Mouse (Mus musculus) forebrain, embryonic 10.5 days (tissue): ENCODE results near the gene Frk. TPM values are rescaled to one million over a fixed set of nuclear protein-coding genes. Genes with fewer than 3 reads are reported as not detected.
A peak's percentile ranks its signal among the peaks of the same experiment; 100 is the strongest.
"Not testable (repeated sequence)": the region's sequence is repeated elsewhere in the genome, so short reads cannot be mapped to it uniquely, and the experiment has no call there.

Experiments
- DNase-seq: peaks from one replicate; pipeline ENCODE4 v3.0.0-alpha.2; 2017; ENCODE audit warnings: low spot score; ENCODE audit errors: extremely low spot score
- H3K27ac ChIP-seq: fragments of 300-500 bp; sonication (generic); 2 replicates; pipeline ENCODE4 v1.5.1; 2016; ENCODE audit warnings: mild to moderate bottlenecking
- H3K27me3 ChIP-seq: fragments of 300-500 bp; sonication (generic); 2 replicates; pipeline ENCODE4 v1.6.1; 2016; ENCODE audit warnings: mild to moderate bottlenecking; ENCODE audit not compliant: poor library complexity, severe bottlenecking
- H3K36me3 ChIP-seq: fragments of 300-500 bp; sonication (generic); replicated peaks from 2 replicates; pipeline ENCODE4 v1.6.1; 2016; ENCODE audit warnings: mild to moderate bottlenecking, moderate library complexity
- H3K4me1 ChIP-seq: fragments of 300-500 bp; sonication (generic); 2 replicates; pipeline ENCODE4 v1.6.1; 2016
- H3K4me3 ChIP-seq: fragments of 300-500 bp; sonication (generic); 2 replicates; pipeline ENCODE4 v1.5.1; 2016; ENCODE audit warnings: mild to moderate bottlenecking, moderate library complexity
- H3K9me3 ChIP-seq: fragments of 300-500 bp; sonication (generic); 2 replicates; pipeline ENCODE4 v1.6.1; 2016; ENCODE audit warnings: mild to moderate bottlenecking, moderate library complexity
- WGBS: fragments of 180-500 bp; shearing (Covaris S2); methylation state at CpG from one replicate; pipeline ENCODE4 v1.1.7; 2016; 5-methylcytosine and 5-hydroxymethylcytosine counted together
- polyA plus RNA-seq: library from polyadenylated mRNA; unstranded; fragments of >200 nt; fragmentation: Nextera tagmentation; extraction: Ambion mirVana; gene quantifications from 2 replicates; pipeline ENCODE4 v1.2.1, GENCODE M21; 2016

The Frk gene
- 2.8 TPM in 2 replicates for polyA plus RNA-seq

DNA sequence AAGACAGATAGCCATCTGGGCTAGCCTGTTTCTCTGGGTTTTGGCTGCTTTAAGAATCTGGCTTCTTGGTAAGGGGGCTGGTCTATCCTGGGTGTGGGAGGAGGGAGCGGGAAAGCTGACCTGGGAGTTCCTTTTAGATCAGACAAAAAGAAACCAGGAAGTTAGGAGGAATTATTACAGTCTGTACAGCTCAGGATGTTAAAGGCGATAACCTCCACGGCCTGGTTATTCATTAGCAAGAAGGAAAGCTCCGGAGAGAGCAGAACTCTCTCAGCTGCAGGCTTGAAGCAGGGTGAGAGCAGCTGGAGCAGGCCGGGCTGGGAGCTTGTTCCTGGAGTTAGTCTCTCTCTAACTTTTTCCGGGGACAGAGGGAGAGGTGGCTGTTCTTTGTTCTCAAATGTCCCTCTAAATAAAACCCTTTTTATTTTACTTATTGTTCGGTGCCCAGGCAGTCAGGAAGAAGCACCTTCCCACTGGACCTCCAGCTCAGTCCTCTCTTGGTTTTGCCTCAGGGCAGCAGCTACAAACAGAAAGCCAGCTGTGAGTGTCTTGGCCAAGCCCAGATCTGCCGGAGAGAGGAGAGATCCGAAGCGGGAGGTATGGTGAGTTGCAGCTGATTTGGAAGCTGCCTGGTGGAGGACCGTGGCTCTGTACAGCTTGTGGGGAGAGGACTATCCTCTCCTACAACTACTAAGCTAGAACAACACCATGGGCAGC is at the start of gene Frk:
Gene Frk (plus strand): TSS at position 103 of the 717 bp plus-strand sequence.
- Histone ChIP-seq H3K9me3 (no peaks in the 10 kb centered on the region), H3K36me3 (no peaks in the 10 kb centered on the region), H3K27ac (peak within 1 kb of the TSS; percentile 76), H3K4me1 (peaks cover 12% of the 10 kb centered on the region; the same call in 1 of the 2 replicates), H3K27me3 (no peaks in the 10 kb centered on the region), H3K4me3 (peak within 1 kb of the TSS; percentile 29)
- peak; percentile 14 for DNase-seq
- 33% methylated on average over 11 of the region's 11 CpGs for WGBS

GRCm38 (mm10) chr10:34434191-34434590 is 49.0 kb upstream of the Frk start:
- not testable (repeated sequence) for H3K9me3 ChIP-seq, H3K4me1 ChIP-seq, H3K27me3 ChIP-seq, H3K4me3 ChIP-seq, H3K36me3 ChIP-seq, DNase-seq, H3K27ac ChIP-seq
- 92% methylated on average over 7 of the region's 14 CpGs for WGBS

GRCm38 (mm10) chr10:34449469-34449868 is 33.7 kb upstream of the Frk start:
- Histone ChIP-seq H3K9me3 (no peaks in the 10 kb centered on the region), H3K4me1 (no peaks in the 10 kb centered on the region), H3K27me3 (no peaks in the 10 kb centered on the region), H3K27ac (no peak overlapping the region), H3K36me3 (no peaks in the 10 kb centered on the region), H3K4me3 (no peak overlapping the region)
- WGBS = 81% methylated on average over 1 of the region's 1 CpGs
- no peak for DNase-seq

GRCm38 (mm10) chr10:34461451-34461850 is 21.7 kb upstream of the Frk start:
- Histone ChIP-seq H3K27ac (no peak overlapping the region), H3K9me3 (no peaks in the 10 kb centered on the region), H3K4me3 (no peak overlapping the region), H3K4me1 (no peaks in the 10 kb centered on the region), H3K36me3 (no peaks in the 10 kb centered on the region), H3K27me3 (no peaks in the 10 kb centered on the region)
- no peak for DNase-seq
- WGBS = 93% methylated on average over 4 of the region's 4 CpGs

GRCm38 (mm10) chr10:34464321-34464720 is 18.9 kb upstream of the Frk start:
- peaks cover 4% of the 10 kb centered on the region; the same call in 1 of the 2 replicates for H3K4me1 ChIP-seq
- no peaks in the 10 kb centered on the region for H3K36me3 ChIP-seq

DNA sequence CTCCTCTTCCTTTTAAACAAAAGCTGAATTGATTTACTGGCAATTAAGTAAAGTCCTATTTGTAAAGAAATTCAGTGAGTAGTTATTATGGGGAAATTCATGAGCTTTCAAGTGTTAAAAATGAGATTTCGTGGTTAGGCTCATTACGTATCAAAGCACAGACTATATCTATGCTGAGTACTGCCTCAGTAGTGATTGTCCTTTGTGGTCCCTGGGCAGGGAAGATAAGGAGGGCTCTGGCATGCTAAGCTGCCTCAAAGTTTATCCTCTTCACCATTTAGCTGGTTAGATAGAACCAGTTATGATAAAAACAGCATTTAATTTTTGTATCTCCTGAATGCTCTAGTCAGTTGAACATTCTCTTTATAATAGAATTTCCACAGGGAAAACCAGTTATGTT is 14.2 kb upstream of the Frk start:
- Histone ChIP-seq H3K27ac (no peak overlapping the region), H3K27me3 (no peaks in the 10 kb centered on the region), H3K36me3 (no peaks in the 10 kb centered on the region), H3K4me3 (no peak overlapping the region), H3K4me1 (peaks cover 4% of the 10 kb centered on the region; the same call in 1 of the 2 replicates), H3K9me3 (no peaks in the 10 kb centered on the region)
- WGBS = 28% methylated on average over 2 of the region's 2 CpGs
- DNase-seq = no peak

More at GRCm38 (mm10) chr10:34464321-34464720, 18.9 kb upstream of the Frk start:
- Histone ChIP-seq H3K9me3 (no peaks in the 10 kb centered on the region), H3K4me3 (no peak overlapping the region), H3K27ac (no peak overlapping the region), H3K27me3 (no peaks in the 10 kb centered on the region)
- DNase-seq = no peak
- WGBS = 91% methylated on average over 4 of the region's 4 CpGs

DNA sequence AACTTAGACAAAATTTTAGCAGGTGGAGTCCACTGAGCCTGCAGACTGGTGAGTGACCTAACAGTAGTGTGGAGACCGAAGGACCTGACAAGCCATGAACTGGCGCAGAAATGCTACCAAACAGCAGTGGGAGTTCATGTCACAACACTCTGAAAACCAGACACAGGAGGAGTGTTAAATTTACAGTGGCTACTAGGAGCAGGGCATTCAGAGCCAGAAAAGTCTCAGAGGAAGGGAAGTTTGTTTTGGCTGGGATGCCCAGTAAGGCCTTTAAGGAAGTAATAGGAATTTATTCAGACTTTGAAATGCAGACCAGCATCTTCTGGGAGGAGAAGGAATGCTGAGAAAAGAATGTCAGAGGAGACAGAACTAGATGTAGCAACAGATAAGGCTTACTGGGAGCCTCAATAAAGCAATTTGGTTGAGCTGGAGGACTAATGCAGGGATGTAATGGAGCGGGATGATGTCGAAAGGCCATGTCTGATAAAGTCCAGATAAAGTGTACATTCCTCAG is 3.2 kb upstream of the Frk start:
- H3K36me3 ChIP-seq = no peaks in the 10 kb centered on the region
- WGBS = 95% methylated on average over 4 of the region's 4 CpGs
- DNase-seq = no peak

GRCm38 (mm10) chr10:34484014-34484411 is 814 bp downstream of the Frk start:
- Histone ChIP-seq H3K9me3 (no peaks in the 10 kb centered on the region), H3K4me1 (peaks cover 12% of the 10 kb centered on the region; the same call in 1 of the 2 replicates), H3K4me3 (peak overlapping the region; percentile 29), H3K27me3 (no peaks in the 10 kb centered on the region), H3K27ac (peak overlapping the region; percentile 76), H3K36me3 (no peaks in the 10 kb centered on the region)
- peak; percentile 15 for DNase-seq
- WGBS = 83% methylated on average over 14 of the region's 14 CpGs

More for the DNA sequence above, 3.2 kb upstream of the Frk start:
- no peaks in the 10 kb centered on the region for H3K9me3 ChIP-seq
- peaks cover 12% of the 10 kb centered on the region; the same call in 1 of the 2 replicates for H3K4me1 ChIP-seq
- no peak overlapping the region for H3K27ac ChIP-seq
- no peak overlapping the region for H3K4me3 ChIP-seq
- H3K27me3 ChIP-seq = no peaks in the 10 kb centered on the region

DNA sequence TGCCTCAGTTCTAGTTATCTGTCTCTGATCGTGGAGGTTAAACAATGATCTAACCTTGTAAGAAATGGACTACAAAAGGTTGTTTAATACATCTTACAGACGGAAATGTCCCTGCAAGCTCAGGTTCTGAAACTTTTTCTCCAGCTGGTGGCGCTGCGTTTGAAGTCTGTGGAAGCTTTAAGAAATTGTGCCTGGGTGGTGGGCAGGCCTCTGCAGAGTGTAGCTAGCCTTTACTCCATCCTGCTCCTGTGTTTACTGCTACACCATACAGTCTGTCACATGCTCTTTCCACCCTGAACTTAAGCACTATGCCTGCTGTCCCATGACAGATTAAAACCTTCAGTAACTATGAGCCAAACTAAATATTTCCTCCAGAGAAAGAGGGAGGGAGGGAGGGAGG is 1.9 kb downstream of the Frk start:
- no peaks in the 10 kb centered on the region for H3K36me3 ChIP-seq
- H3K4me3 ChIP-seq = no peak overlapping the region
- H3K9me3 ChIP-seq = no peaks in the 10 kb centered on the region
- H3K27me3 ChIP-seq = no peaks in the 10 kb centered on the region
- WGBS = 66% methylated on average over 4 of the region's 4 CpGs
- no peak overlapping the region for H3K27ac ChIP-seq
- DNase-seq = no peak
- H3K4me1 ChIP-seq = peaks cover 9% of the 10 kb centered on the region; the same call in 1 of the 2 replicates

- WGBS = 77% methylated on average over 2 of the region's 2 CpGs
- Histone ChIP-seq H3K4me1 (no peaks in the 10 kb centered on the region), H3K27ac (no peak overlapping the region)
These were observed 24.6 kb downstream of the Frk start for GRCm38 (mm10) chr10:34507807-34508206.

GRCm38 (mm10) chr10:34508593-34508992 is 25.4 kb downstream of the Frk start:
- Histone ChIP-seq H3K27ac (no peak overlapping the region), H3K36me3 (no peaks in the 10 kb centered on the region), H3K4me3 (no peak overlapping the region), H3K9me3 (no peaks in the 10 kb centered on the region), H3K27me3 (no peaks in the 10 kb centered on the region), H3K4me1 (no peaks in the 10 kb centered on the region)
- WGBS = 73% methylated on average over 1 of the region's 1 CpGs
- DNase-seq = no peak

More at GRCm38 (mm10) chr10:34507807-34508206, 24.6 kb downstream of the Frk start:
- H3K36me3 ChIP-seq = no peaks in the 10 kb centered on the region
- H3K27me3 ChIP-seq = no peaks in the 10 kb centered on the region
- H3K9me3 ChIP-seq = no peaks in the 10 kb centered on the region
- H3K4me3 ChIP-seq = no peak overlapping the region
- no peak for DNase-seq

DNA sequence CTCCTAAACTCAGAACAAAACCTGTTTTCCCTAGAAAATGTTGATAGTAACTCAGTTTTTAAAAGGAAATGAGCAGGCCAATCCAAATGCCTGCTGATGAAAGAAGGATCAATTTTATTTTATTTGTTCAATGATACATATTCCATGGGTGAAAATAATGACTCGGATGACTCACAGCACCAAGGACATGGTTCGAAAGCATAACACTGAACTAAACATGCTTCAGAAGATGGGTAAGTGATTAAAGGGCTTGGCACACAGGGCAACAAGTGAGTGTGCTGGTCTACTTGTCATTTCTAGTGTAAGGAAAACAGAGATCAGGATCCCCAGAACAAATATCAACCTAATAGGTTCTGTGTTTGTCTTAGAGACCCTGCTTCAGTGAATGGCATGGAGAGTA is 26.1 kb downstream of the Frk start:
- Histone ChIP-seq H3K36me3 (no peaks in the 10 kb centered on the region), H3K27me3 (no peaks in the 10 kb centered on the region), H3K4me3 (no peak overlapping the region), H3K27ac (no peak overlapping the region), H3K9me3 (no peaks in the 10 kb centered on the region), H3K4me1 (no peaks in the 10 kb centered on the region)
- DNase-seq = no peak
- 96% methylated on average over 2 of the region's 2 CpGs for WGBS

- H3K4me3 ChIP-seq = no peak overlapping the region
- DNase-seq = no peak
- H3K36me3 ChIP-seq = no peaks in the 10 kb centered on the region
- no peaks in the 10 kb centered on the region for H3K4me1 ChIP-seq
- H3K27me3 ChIP-seq = no peaks in the 10 kb centered on the region
- 91% methylated on average over 3 of the region's 3 CpGs for WGBS
- no peaks in the 10 kb centered on the region for H3K9me3 ChIP-seq
- H3K27ac ChIP-seq = no peak overlapping the region
These were observed 28.0 kb downstream of the Frk start for GRCm38 (mm10) chr10:34511192-34511591.
